Mouse (Mus musculus): ENCODE measurements at regions not wholly inside any gene's neighbourhood (a gene's known extent, or its start where the extent isn't known, plus 50 kb on each side); places are given as distances from the start of the nearest gene placed in this dataset.

DNA sequence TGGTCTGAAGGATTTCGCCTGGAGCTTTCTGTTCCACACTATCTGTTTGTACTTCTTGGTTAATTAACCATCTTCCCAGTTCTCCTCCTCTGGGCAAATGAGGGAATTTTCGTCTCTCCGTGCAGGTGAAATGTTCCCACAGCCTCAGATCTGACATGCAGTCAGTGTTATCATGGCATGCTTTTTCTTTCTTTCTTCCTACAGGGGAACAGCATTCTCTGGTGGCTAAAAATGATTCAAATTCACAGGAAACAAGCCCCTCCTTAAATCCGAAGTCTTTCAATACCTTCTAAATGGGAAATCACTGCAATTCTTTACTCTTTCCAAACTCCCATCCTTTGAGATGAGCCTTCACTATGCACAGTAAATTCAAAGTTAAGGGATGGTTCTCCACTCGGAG lies 429.7 kb downstream of the Sox2 start:
- Histone ChIP-seq H3K4me2 (ENCODE audit: low read depth, low read length) (no peak overlapping the region), H3K27ac (ENCODE audit: low read length) (no peak overlapping the region), H3K4me1 (ENCODE audit: control insufficient read depth, insufficient read depth, low read length) (no peaks in the 10 kb centered on the region), H3K9ac (ENCODE audit: low read depth, low read length) (no peak overlapping the region), H3K36me3 (ENCODE audit: control insufficient read depth, insufficient read depth, low read length) (no peaks in the 10 kb centered on the region), H3K4me3 (ENCODE audit: low read length) (no peak overlapping the region), H3K9me3 (ENCODE audit: control insufficient read depth, low read length) (no peaks in the 10 kb centered on the region), H3K27me3 (replicated peaks; ENCODE audit: control insufficient read depth, insufficient read depth, low read length) (no peaks in the 10 kb centered on the region)
- no peak for ATAC-seq
- 55% methylated on average over 5 of the region's 5 CpGs for WGBS

- Histone ChIP-seq H3K9ac (ENCODE audit: low read depth, low read length) (no peak overlapping the region), H3K4me3 (ENCODE audit: low read length) (no peak overlapping the region), H3K27ac (ENCODE audit: low read length) (no peak overlapping the region), H3K4me2 (ENCODE audit: low read depth, low read length) (no peak overlapping the region), H3K27me3 (replicated peaks; ENCODE audit: control insufficient read depth, insufficient read depth, low read length) (no peaks in the 10 kb centered on the region), H3K4me1 (ENCODE audit: control insufficient read depth, insufficient read depth, low read length) (no peaks in the 10 kb centered on the region), H3K9me3 (ENCODE audit: control insufficient read depth, low read length) (no peaks in the 10 kb centered on the region), H3K36me3 (ENCODE audit: control insufficient read depth, insufficient read depth, low read length) (no peaks in the 10 kb centered on the region)
- ATAC-seq, result no peak
- 61% methylated on average over 11 of the region's 11 CpGs for WGBS
Measured at GRCm38 (mm10) chr3:35084091-35084867, 434.1 kb downstream of the Sox2 start.

GRCm38 (mm10) chr3:35088241-35089080 lies 438.3 kb downstream of the Sox2 start:
- Histone ChIP-seq H3K27me3 (replicated peaks; ENCODE audit: control insufficient read depth, insufficient read depth, low read length) (no peaks in the 10 kb centered on the region), H3K4me2 (ENCODE audit: low read depth, low read length) (no peak overlapping the region), H3K9me3 (ENCODE audit: control insufficient read depth, low read length) (no peaks in the 10 kb centered on the region), H3K27ac (ENCODE audit: low read length) (no peak overlapping the region), H3K9ac (ENCODE audit: low read depth, low read length) (no peak overlapping the region), H3K4me1 (ENCODE audit: control insufficient read depth, insufficient read depth, low read length) (no peaks in the 10 kb centered on the region), H3K36me3 (ENCODE audit: control insufficient read depth, insufficient read depth, low read length) (no peaks in the 10 kb centered on the region), H3K4me3 (ENCODE audit: low read length) (no peak overlapping the region)
- ATAC-seq, result no peak
- 57% methylated on average over 19 of the region's 19 CpGs for WGBS

GRCm38 (mm10) chr3:35090496-35091133 lies 440.4 kb downstream of the Sox2 start:
- 56% methylated on average over 5 of the region's 5 CpGs for WGBS
- ATAC-seq, result no peak
- Histone ChIP-seq H3K4me1 (ENCODE audit: control insufficient read depth, insufficient read depth, low read length) (no peaks in the 10 kb centered on the region), H3K4me3 (ENCODE audit: low read length) (no peak overlapping the region), H3K27ac (ENCODE audit: low read length) (no peak overlapping the region), H3K36me3 (ENCODE audit: control insufficient read depth, insufficient read depth, low read length) (no peaks in the 10 kb centered on the region), H3K4me2 (ENCODE audit: low read depth, low read length) (no peak overlapping the region), H3K27me3 (replicated peaks; ENCODE audit: control insufficient read depth, insufficient read depth, low read length) (no peaks in the 10 kb centered on the region), H3K9me3 (ENCODE audit: control insufficient read depth, low read length) (no peaks in the 10 kb centered on the region), H3K9ac (ENCODE audit: low read depth, low read length) (no peak overlapping the region)

GRCm38 (mm10) chr3:35093001-35093400 lies 442.8 kb downstream of the Sox2 start:
- Histone ChIP-seq H3K4me3 (ENCODE audit: low read length) (no peak overlapping the region), H3K9me3 (ENCODE audit: control insufficient read depth, low read length) (no peaks in the 10 kb centered on the region), H3K9ac (ENCODE audit: low read depth, low read length) (no peak overlapping the region), H3K4me1 (ENCODE audit: control insufficient read depth, insufficient read depth, low read length) (no peaks in the 10 kb centered on the region), H3K4me2 (ENCODE audit: low read depth, low read length) (no peak overlapping the region), H3K27ac (ENCODE audit: low read length) (no peak overlapping the region), H3K27me3 (replicated peaks; ENCODE audit: control insufficient read depth, insufficient read depth, low read length) (no peaks in the 10 kb centered on the region), H3K36me3 (ENCODE audit: control insufficient read depth, insufficient read depth, low read length) (no peaks in the 10 kb centered on the region)
- WGBS, result 85% methylated on average over 9 of the region's 9 CpGs
- ATAC-seq, result no peak

DNA sequence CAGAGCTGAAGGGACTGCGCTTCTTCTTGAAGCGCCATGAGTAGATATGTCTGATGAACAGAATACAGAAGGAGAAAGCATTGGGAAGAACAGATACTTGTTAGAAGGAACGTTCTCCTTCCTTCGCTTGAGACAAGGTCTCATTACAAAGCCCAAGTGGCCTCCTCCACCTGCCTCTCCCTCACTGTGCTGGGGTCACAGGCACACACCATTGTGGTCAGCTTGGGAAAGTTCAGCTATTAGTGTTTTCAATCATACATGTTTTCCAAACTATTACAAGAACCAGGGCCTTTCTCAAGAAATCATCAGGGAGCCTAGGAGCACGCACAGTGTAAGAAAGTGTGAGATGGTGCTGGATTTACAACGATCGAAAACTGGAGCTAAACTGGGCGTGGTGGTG lies 445.0 kb downstream of the Sox2 start:
- H3K4me2 ChIP-seq (ENCODE audit: low read depth, low read length), result no peak overlapping the region
- 93% methylated on average over 8 of the region's 8 CpGs for WGBS
- no peak for ATAC-seq

GRCm38 (mm10) chr3:35096381-35096780 lies 446.2 kb downstream of the Sox2 start:
- no peak overlapping the region for H3K9ac ChIP-seq (ENCODE audit: low read depth, low read length)
- H3K36me3 ChIP-seq (ENCODE audit: control insufficient read depth, insufficient read depth, low read length), result no peaks in the 10 kb centered on the region
- no peak overlapping the region for H3K4me2 ChIP-seq (ENCODE audit: low read depth, low read length)
- no peaks in the 10 kb centered on the region for H3K4me1 ChIP-seq (ENCODE audit: control insufficient read depth, insufficient read depth, low read length)
- no peak overlapping the region for H3K27ac ChIP-seq (ENCODE audit: low read length)
- H3K4me3 ChIP-seq (ENCODE audit: low read length), result no peak overlapping the region
- no peak for ATAC-seq
- 80% methylated on average over 5 of the region's 5 CpGs for WGBS
- no peaks in the 10 kb centered on the region; the same call in 1 of the 2 replicates for H3K27me3 ChIP-seq (replicated peaks; ENCODE audit: control insufficient read depth, insufficient read depth, low read length)
- no peaks in the 10 kb centered on the region for H3K9me3 ChIP-seq (ENCODE audit: control insufficient read depth, low read length)

More for the DNA sequence above, 445.0 kb downstream of the Sox2 start:
- H3K27ac ChIP-seq (ENCODE audit: low read length), result no peak overlapping the region
- H3K27me3 ChIP-seq (replicated peaks; ENCODE audit: control insufficient read depth, insufficient read depth, low read length), result no peaks in the 10 kb centered on the region
- no peak overlapping the region for H3K4me3 ChIP-seq (ENCODE audit: low read length)
- H3K9me3 ChIP-seq (ENCODE audit: control insufficient read depth, low read length), result no peaks in the 10 kb centered on the region
- no peak overlapping the region for H3K9ac ChIP-seq (ENCODE audit: low read depth, low read length)
- no peaks in the 10 kb centered on the region for H3K36me3 ChIP-seq (ENCODE audit: control insufficient read depth, insufficient read depth, low read length)
- H3K4me1 ChIP-seq (ENCODE audit: control insufficient read depth, insufficient read depth, low read length), result no peaks in the 10 kb centered on the region

- no peak overlapping the region for H3K4me3 ChIP-seq (ENCODE audit: low read length)
Measured at GRCm38 (mm10) chr3:35097766-35098165, 447.6 kb downstream of the Sox2 start.

GRCm38 (mm10) chr3:35099226-35099625 lies 449.0 kb downstream of the Sox2 start:
- ATAC-seq, result no peak
- Histone ChIP-seq H3K27me3 (replicated peaks; ENCODE audit: control insufficient read depth, insufficient read depth, low read length) (no peaks in the 10 kb centered on the region; the same call in 1 of the 2 replicates), H3K9ac (ENCODE audit: low read depth, low read length) (no peak overlapping the region), H3K36me3 (ENCODE audit: control insufficient read depth, insufficient read depth, low read length) (no peaks in the 10 kb centered on the region), H3K9me3 (ENCODE audit: control insufficient read depth, low read length) (no peaks in the 10 kb centered on the region), H3K4me3 (ENCODE audit: low read length) (no peak overlapping the region), H3K4me2 (ENCODE audit: low read depth, low read length) (no peak overlapping the region), H3K27ac (ENCODE audit: low read length) (no peak overlapping the region), H3K4me1 (ENCODE audit: control insufficient read depth, insufficient read depth, low read length) (no peaks in the 10 kb centered on the region)
- WGBS, result 54% methylated on average over 3 of the region's 3 CpGs

More at GRCm38 (mm10) chr3:35097766-35098165, 447.6 kb downstream of the Sox2 start:
- Histone ChIP-seq H3K4me2 (ENCODE audit: low read depth, low read length) (no peak overlapping the region), H3K9me3 (ENCODE audit: control insufficient read depth, low read length) (no peaks in the 10 kb centered on the region), H3K27ac (ENCODE audit: low read length) (no peak overlapping the region), H3K36me3 (ENCODE audit: control insufficient read depth, insufficient read depth, low read length) (no peaks in the 10 kb centered on the region), H3K27me3 (replicated peaks; ENCODE audit: control insufficient read depth, insufficient read depth, low read length) (no peaks in the 10 kb centered on the region; the same call in 1 of the 2 replicates), H3K4me1 (ENCODE audit: control insufficient read depth, insufficient read depth, low read length) (no peaks in the 10 kb centered on the region), H3K9ac (ENCODE audit: low read depth, low read length) (no peak overlapping the region)
- WGBS, result 80% methylated on average over 6 of the region's 6 CpGs
- no peak for ATAC-seq
